Mouse (Mus musculus) yolk sac, embryonic 10.5 days (tissue): ENCODE measurements around the gene Flt3l.

Experiments
- DNase-seq: peaks from one replicate; pipeline ENCODE4 v3.0.0-alpha.2; 2017; ENCODE audit warnings: low spot score

Gene Flt3l

GRCm38 (mm10) chr7:45141914-45142313 lies 5.7 kb upstream of the Flt3l start:
- no peak for DNase-seq

- no peak for DNase-seq
Observed at GRCm38 (mm10) chr7:45141319-45141718, 5.1 kb upstream of the Flt3l start.

- DNase-seq, result no peak
Observed at GRCm38 (mm10) chr7:45139904-45140723, 3.9 kb upstream of the Flt3l start.

- DNase-seq, result no peak
Observed at GRCm38 (mm10) chr7:45138403-45138802, 2.2 kb upstream of the Flt3l start.

GRCm38 (mm10) chr7:45137171-45138006 lies 1.2 kb upstream of the Flt3l start:
- DNase-seq, result no peak

- no peak for DNase-seq
Observed at GRCm38 (mm10) chr7:45135370-45135769, 862 bp downstream of the Flt3l start.

GRCm38 (mm10) chr7:45134544-45135026 lies 1.6 kb downstream of the Flt3l start:
- DNase-seq, result no peak

GRCm38 (mm10) chr7:45133446-45134159 lies 2.6 kb downstream of the Flt3l start:
- DNase-seq, result no peak

- no peak for DNase-seq
Observed at GRCm38 (mm10) chr7:45131850-45132249, 4.4 kb downstream of the Flt3l start.

- no peak for DNase-seq
Observed at GRCm38 (mm10) chr7:45129776-45130512, 6.3 kb downstream of the Flt3l start.

- DNase-seq, result no peak
Observed at GRCm38 (mm10) chr7:45129318-45129717, 6.9 kb downstream of the Flt3l start.

GRCm38 (mm10) chr7:45128624-45129246 lies 7.5 kb downstream of the Flt3l start, which contains the start of gene Rpl13a:
TSS of gene Rpl13a (minus strand) at chr7:45128761.
- DNase-seq, result peak; percentile 99

- DNase-seq, result no peak
Observed at GRCm38 (mm10) chr7:45127700-45128224, 8.5 kb downstream of the Flt3l start.

GRCm38 (mm10) chr7:45126844-45127699 lies 9.2 kb downstream of the Flt3l start:
- no peak for DNase-seq

GRCm38 (mm10) chr7:45126147-45126843 lies 9.9 kb downstream of the Flt3l start:
- DNase-seq, result peak; percentile 29

- peak; percentile 18 for DNase-seq
Observed at GRCm38 (mm10) chr7:45125649-45126048, 10.6 kb downstream of the Flt3l start.

- peak; percentile 66 for DNase-seq
Observed at GRCm38 (mm10) chr7:45125144-45125600, 11.1 kb downstream of the Flt3l start.

GRCm38 (mm10) chr7:45124224-45125143 lies 11.7 kb downstream of the Flt3l start, which contains the start of gene Rps11:
TSS of gene Rps11 (minus strand) at chr7:45124439.
- peak; percentile 99 for DNase-seq
